Mouse (Mus musculus) fat pad, adult 2 months (tissue): ENCODE data around the gene Gm28043.

ENCODE experiments used
- DNase-seq: peaks from one replicate; pipeline ENCODE4 v3.0.0-alpha.2; 2011; ENCODE audit warnings: low read depth, low spot score; ENCODE audit errors: extremely low read depth

The Gm28043 gene

GRCm38 (mm10) chr17:29679038-29679767 is 64.5 kb downstream of the Gm28043 start:
- DNase-seq = no peak

GRCm38 (mm10) chr17:29680174-29680573 is 65.5 kb downstream of the Gm28043 start:
- no peak for DNase-seq

GRCm38 (mm10) chr17:29680921-29681320 is 66.2 kb downstream of the Gm28043 start:
- no peak for DNase-seq

- DNase-seq = no peak
These were observed 67.0 kb downstream of the Gm28043 start for GRCm38 (mm10) chr17:29681669-29682068.

GRCm38 (mm10) chr17:29682261-29682660 is 67.6 kb downstream of the Gm28043 start:
- no peak for DNase-seq

- DNase-seq = no peak
These were observed 68.5 kb downstream of the Gm28043 start for GRCm38 (mm10) chr17:29683127-29683526.

GRCm38 (mm10) chr17:29684275-29684674 is 69.6 kb downstream of the Gm28043 start:
- no peak for DNase-seq

GRCm38 (mm10) chr17:29686771-29687170 is 72.1 kb downstream of the Gm28043 start:
- no peak for DNase-seq

GRCm38 (mm10) chr17:29687373-29687772 is 72.7 kb downstream of the Gm28043 start:
- DNase-seq = no peak

- DNase-seq = no peak
These were observed 73.9 kb downstream of the Gm28043 start for GRCm38 (mm10) chr17:29688610-29689009.

- DNase-seq = no peak
These were observed 75.6 kb downstream of the Gm28043 start for GRCm38 (mm10) chr17:29690257-29690656.

- no peak for DNase-seq
These were observed 78.2 kb downstream of the Gm28043 start for GRCm38 (mm10) chr17:29692827-29693226.

GRCm38 (mm10) chr17:29693571-29693970 is 78.9 kb downstream of the Gm28043 start:
- DNase-seq = no peak

GRCm38 (mm10) chr17:29694516-29694915 is 79.8 kb downstream of the Gm28043 start:
- DNase-seq = no peak

GRCm38 (mm10) chr17:29696940-29697339 is 82.3 kb downstream of the Gm28043 start:
- DNase-seq = peak; percentile 45

- no peak for DNase-seq
These were observed 83.7 kb downstream of the Gm28043 start for GRCm38 (mm10) chr17:29698421-29698820.

GRCm38 (mm10) chr17:29700573-29700972 is 85.9 kb downstream of the Gm28043 start:
- no peak for DNase-seq

- no peak for DNase-seq
These were observed 88.4 kb downstream of the Gm28043 start for GRCm38 (mm10) chr17:29702938-29703710.

- no peak for DNase-seq
These were observed 90.1 kb downstream of the Gm28043 start for GRCm38 (mm10) chr17:29704781-29705180.

GRCm38 (mm10) chr17:29705881-29706280 is 91.2 kb downstream of the Gm28043 start:
- DNase-seq = no peak

GRCm38 (mm10) chr17:29706981-29707545 is 92.4 kb downstream of the Gm28043 start:
- DNase-seq = no peak

- no peak for DNase-seq
These were observed 94.1 kb downstream of the Gm28043 start for GRCm38 (mm10) chr17:29708783-29709182.
